Mouse (Mus musculus): ENCODE measurements around the gene Rapgef4.

DNA sequence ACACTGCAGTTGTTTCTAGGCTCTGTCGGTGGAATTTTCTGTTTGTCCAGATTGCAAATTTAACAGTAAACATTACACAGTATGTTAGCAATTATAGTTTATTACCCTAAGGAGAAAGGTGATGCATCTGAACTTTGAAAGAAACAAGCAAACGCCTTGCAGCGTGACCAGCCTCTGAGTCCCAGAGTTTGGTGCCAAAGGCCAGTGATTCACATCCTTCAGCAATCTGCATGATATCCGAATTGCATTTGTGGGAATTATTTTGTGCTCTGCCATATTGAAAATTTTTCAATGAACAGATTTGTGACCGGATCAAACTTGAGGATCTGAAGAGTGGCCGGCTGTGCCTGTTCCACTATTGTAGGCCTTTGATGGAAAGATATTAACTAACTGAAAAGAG is 856 bp downstream of the Rapgef4 start:
- TF ChIP-seq ZC3H11A (IDR thresholded peaks at IDR 0.05; ENCODE audit: borderline replicate concordance, low read depth, low read length) (no peak), CHD2 (IDR thresholded peaks at IDR 0.05; ENCODE audit: low read depth, low read length) (no peak), MAFK (IDR thresholded peaks at IDR 0.05; ENCODE audit: insufficient read depth, low read depth, low read length) (no peak), ZNF384 (IDR thresholded peaks at IDR 0.05; ENCODE audit: low read depth, low read length) (no peak), HCFC1 (IDR thresholded peaks at IDR 0.05; ENCODE audit: borderline replicate concordance, insufficient read depth, low read length) (no peak)

Measured in ES-E14 (cell line).